Mouse (Mus musculus) bone marrow, adult 2 months (tissue): Measurements from ENCODE around the gene Fgf11.

Experiments
- CTCF ChIP-seq: fragments of 200-500 bp; IDR thresholded peaks from 2 replicates; pipeline ENCODE4 v1.5.1; 2011; ENCODE audit warnings: low read length, control low read depth; ENCODE audit not compliant: control insufficient read depth, insufficient read depth
- POLR2A ChIP-seq: fragments of 200-500 bp; IDR thresholded peaks from 2 replicates; pipeline ENCODE4 v1.6.1; 2011; ENCODE audit warnings: low read depth, mild to moderate bottlenecking, control low read depth, low read length, borderline replicate concordance; ENCODE audit not compliant: control insufficient read depth

GRCm38 (mm10) chr11:69802648-69803105 is 1.0 kb upstream of the Fgf11 start:
- TF ChIP-seq CTCF, result no peak
- TF ChIP-seq POLR2A, result no peak
